Mouse (Mus musculus): ENCODE data around the gene Lingo1.
A peak's percentile ranks its signal among the peaks of the same experiment; 100 is the strongest.

DNA sequence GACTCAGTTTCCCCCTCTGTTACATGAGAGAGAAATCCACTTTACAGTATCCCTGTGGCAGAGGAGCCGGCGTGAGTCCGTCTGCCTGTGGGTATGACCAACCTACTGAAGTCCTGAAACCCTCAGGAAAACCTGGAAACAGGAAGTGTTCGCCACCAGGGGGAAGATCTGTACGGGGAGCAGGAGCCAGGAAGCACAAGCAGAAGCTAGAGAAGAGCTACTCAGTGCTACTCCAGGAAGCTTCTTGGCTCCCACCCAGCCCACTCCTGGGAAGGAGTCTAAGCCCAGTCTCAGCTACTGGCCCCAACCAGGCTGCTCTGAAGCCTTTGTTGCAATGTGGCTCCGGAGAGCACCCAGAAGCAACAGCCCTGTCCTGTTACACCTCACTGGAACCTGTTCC is 61.9 kb downstream of the Lingo1 start:
- TF ChIP-seq CTCF (IDR thresholded peaks at IDR 0.05; ENCODE audit: insufficient read depth, low read length) (0 out of 2 replicates have a peak, but pooled peaks have one; percentile 1), POLR2A (IDR thresholded peaks at IDR 0.05; ENCODE audit: borderline replicate concordance, extremely low read depth, low read depth, low read length) (no peak)

All from lung, adult 2 months (tissue).